Mouse (Mus musculus) neural tube, embryonic 15.5 days (tissue): ENCODE results near the gene Kdm4b. TPM values are rescaled to one million over a fixed set of nuclear protein-coding genes. Genes with fewer than 3 reads are reported as not detected.
A peak's percentile ranks its signal among the peaks of the same experiment; 100 is the strongest.

Experiments used
- ATAC-seq: fragments of 200-750 bp; cut with Nextera tagmentation; 2 replicates; pipeline ENCODE4 v1.8.0; 2017; ENCODE audit warnings: mild to moderate bottlenecking, moderate TSS enrichment, moderate library complexity; ENCODE audit not compliant: low FRiP score
- H3K27ac ChIP-seq: fragments of 300-500 bp; sonication (generic); replicated peaks from 2 replicates; pipeline ENCODE4 v1.5.1; 2015; ENCODE audit warnings: mild to moderate bottlenecking, inconsistent platforms
- H3K27me3 ChIP-seq: fragments of 300-500 bp; sonication (generic); replicated peaks from 2 replicates; pipeline ENCODE4 v1.6.1; 2015; ENCODE audit warnings: inconsistent platforms
- H3K36me3 ChIP-seq: fragments of 300-500 bp; sonication (generic); 2 replicates; pipeline ENCODE4 v1.6.1; 2015; ENCODE audit warnings: inconsistent platforms
- H3K4me1 ChIP-seq: fragments of 300-500 bp; sonication (generic); 2 replicates; pipeline ENCODE4 v1.6.1; 2015; ENCODE audit warnings: inconsistent platforms
- H3K4me2 ChIP-seq: fragments of 300-500 bp; sonication (generic); 2 replicates; pipeline ENCODE4 v1.6.1; 2015; ENCODE audit warnings: inconsistent platforms, mild to moderate bottlenecking, moderate library complexity
- H3K4me3 ChIP-seq: fragments of 300-500 bp; sonication (generic); replicated peaks from 2 replicates; pipeline ENCODE4 v1.5.1; 2015; ENCODE audit warnings: mild to moderate bottlenecking, inconsistent platforms
- H3K9ac ChIP-seq: fragments of 300-500 bp; sonication (generic); replicated peaks from 2 replicates; pipeline ENCODE4 v1.6.1; 2015; ENCODE audit warnings: mild to moderate bottlenecking, inconsistent platforms
- H3K9me3 ChIP-seq: fragments of 300-500 bp; sonication (generic); replicated peaks from 2 replicates; pipeline ENCODE4 v1.6.1; 2016; ENCODE audit warnings: inconsistent platforms
- WGBS: fragments of 180-500 bp; shearing (Covaris S2); methylation state at CpG from one replicate; pipeline ENCODE4 v1.1.7; 2015; ENCODE audit warnings: mixed read lengths; 5-methylcytosine and 5-hydroxymethylcytosine counted together
- microRNA-seq: library from miRNA; unstranded; fragments of <30 nt; microRNA quantifications from one replicate; pipeline ENCODE4, GENCODE M21; 2017
- polyA plus RNA-seq: library from polyadenylated mRNA; unstranded; fragments of >200 nt; fragmentation: Nextera tagmentation; extraction: Ambion mirVana; gene quantifications from 2 replicates; pipeline ENCODE4 v1.2.1, GENCODE M21; 2015

Kdm4b gene
- polyA plus RNA-seq, 1 experiment from 2014 or later, result 65.2 TPM

GRCm38 (mm10) chr17:56447716-56448115 lies 121.9 kb downstream of the Kdm4b start:
- H3K27me3 ChIP-seq, result no peaks in the 10 kb centered on the region
- no peak overlapping the region for H3K4me3 ChIP-seq
- no peaks in the 10 kb centered on the region for H3K9me3 ChIP-seq
- peaks cover 8% of the 10 kb centered on the region; the same call in 1 of the 2 replicates for H3K4me1 ChIP-seq
- H3K27ac ChIP-seq, result no peak overlapping the region
- 86% methylated on average over 2 of the region's 2 CpGs for WGBS
- H3K4me2 ChIP-seq, result no peak overlapping the region
- ATAC-seq, result no peak
- H3K9ac ChIP-seq, result no peak overlapping the region
- H3K36me3 ChIP-seq, result peaks cover 75% of the 10 kb centered on the region

Small RNAs within 50 kb of the gene (microRNA-seq; reads per million reads assigned to microRNA genes)
- 2.8 reads per million, percentile 9 among the genes with 10 or more reads in this experiment for gene Mir6977

Other genes starting within 250 kb of the Kdm4b start
- gene Hdgfl2, start 246.4 kb upstream of the Kdm4b start, polyA plus RNA-seq, result 124 and 134 TPM in 2 replicates
- 0.09 and 0.10 TPM in 2 replicates for gene Plin4, start 216.3 kb upstream of the Kdm4b start, polyA plus RNA-seq
- 2.4 and 2.7 TPM in 2 replicates for gene Plin5, start 208.5 kb upstream of the Kdm4b start, polyA plus RNA-seq
- 0.22 and 0.63 TPM in 2 replicates for gene Lrg1, start 204.1 kb upstream of the Kdm4b start, polyA plus RNA-seq
- 12.3 and 16.2 TPM in 2 replicates for gene Sema6b, start 185.7 kb upstream of the Kdm4b start, polyA plus RNA-seq
- 10.5 and 10.6 TPM in 2 replicates for gene Tnfaip8l1, start 163.6 kb upstream of the Kdm4b start, polyA plus RNA-seq
- 80.3 and 82.3 TPM in 2 replicates for gene Mydgf, start 142.1 kb upstream of the Kdm4b start, polyA plus RNA-seq
- 22.4 and 27.2 TPM in 2 replicates for gene Dpp9, start 107.2 kb upstream of the Kdm4b start, polyA plus RNA-seq
- 16.2 and 16.9 TPM in 2 replicates for gene Fem1a, start 69.3 kb upstream of the Kdm4b start, polyA plus RNA-seq
- gene Ticam1, start 49.3 kb upstream of the Kdm4b start, polyA plus RNA-seq, result 1.2 and 2.9 TPM in 2 replicates
- gene Plin3, start 33.2 kb upstream of the Kdm4b start, polyA plus RNA-seq, result 13.2 and 28.7 TPM in 2 replicates
- gene Arrdc5, start 25.8 kb upstream of the Kdm4b start, polyA plus RNA-seq, result 0.34 TPM in 1 of 2 replicates, not detected in the other
- 13.8 and 59.4 TPM in 2 replicates for gene Uhrf1, start 22.7 kb upstream of the Kdm4b start, polyA plus RNA-seq
- 206 and 247 TPM in 2 replicates for gene Ptprs, start 150.4 kb downstream of the Kdm4b start, polyA plus RNA-seq
- not detected in 2 replicates for gene Znrf4, start 186.4 kb downstream of the Kdm4b start, polyA plus RNA-seq
- 0.95 and 1.4 TPM in 2 replicates for gene Gm20219, start 228.3 kb downstream of the Kdm4b start, polyA plus RNA-seq